Mouse (Mus musculus): ENCODE measurements around the gene Pes1. TPM values are rescaled to one million over a fixed set of nuclear protein-coding genes. Genes with fewer than 3 reads are reported as not detected.
"Not testable (repeated sequence)": the region's sequence is repeated elsewhere in the genome, so short reads cannot be mapped to it uniquely, and the experiment has no call there.

Pes1 gene
- polyA plus RNA-seq, 2 experiments from 2014 or later = 45.6 to 74.8 TPM

DNA sequence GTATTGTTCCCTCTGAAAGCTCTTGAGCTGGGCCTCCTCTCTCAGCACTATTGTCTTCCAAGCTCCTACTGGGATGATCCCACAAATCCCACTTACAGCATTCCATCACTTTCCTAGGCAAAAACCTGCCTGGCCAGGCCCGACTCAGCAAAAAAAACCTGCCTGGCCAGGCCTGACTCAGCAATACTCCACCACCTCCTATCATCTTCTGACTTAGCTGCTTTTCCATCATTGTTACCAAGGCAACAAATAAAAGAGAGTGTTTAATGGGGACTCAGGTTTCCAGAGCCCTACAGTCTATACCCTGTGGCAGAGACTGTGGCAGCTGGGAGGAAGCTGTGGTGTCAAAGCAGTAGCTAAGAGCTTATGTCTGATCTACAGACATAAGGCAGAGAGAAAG lies 48.8 kb downstream of the Pes1 start:
- ATAC-seq = no peak

DNA sequence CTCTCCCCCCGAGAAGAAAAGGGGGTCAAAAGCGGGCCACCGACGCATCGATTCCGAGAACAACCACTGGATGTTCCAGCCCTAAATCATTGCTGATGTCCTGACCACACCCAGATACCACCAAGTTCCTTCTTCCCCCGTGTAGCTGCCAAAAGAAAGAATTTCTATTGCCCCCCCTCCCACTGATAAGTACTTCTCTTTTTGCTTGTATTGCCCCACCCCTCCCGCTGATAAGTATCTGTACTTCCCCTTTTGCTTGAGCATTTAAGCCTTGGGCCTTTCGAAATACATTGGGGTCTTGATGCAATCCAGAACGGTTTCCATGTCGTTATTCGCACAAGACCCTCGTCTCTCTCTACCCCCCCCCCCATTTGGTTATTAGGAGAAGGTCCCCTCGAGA lies 52.0 kb downstream of the Pes1 start:
- not testable (repeated sequence) for ATAC-seq

DNA sequence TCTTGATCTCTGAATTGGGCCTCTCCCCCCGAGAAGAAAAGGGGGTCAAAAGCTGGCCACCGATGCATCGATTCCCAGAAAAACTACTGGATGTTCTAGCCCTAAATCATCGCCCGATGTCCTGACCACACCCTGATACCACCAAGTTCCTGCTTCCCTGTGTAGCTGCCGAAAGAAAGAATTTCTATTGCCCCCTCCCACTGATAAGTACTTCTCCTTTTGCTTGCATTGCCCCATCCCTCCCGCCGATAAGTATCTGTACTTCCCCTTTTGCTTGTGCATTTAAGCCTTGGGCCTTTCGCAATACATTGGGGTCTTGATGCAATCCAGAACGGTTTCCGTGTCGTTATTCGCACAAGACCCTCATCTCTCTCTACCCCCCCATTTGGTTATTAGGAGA lies 58.3 kb downstream of the Pes1 start:
- not testable (repeated sequence) for ATAC-seq

DNA sequence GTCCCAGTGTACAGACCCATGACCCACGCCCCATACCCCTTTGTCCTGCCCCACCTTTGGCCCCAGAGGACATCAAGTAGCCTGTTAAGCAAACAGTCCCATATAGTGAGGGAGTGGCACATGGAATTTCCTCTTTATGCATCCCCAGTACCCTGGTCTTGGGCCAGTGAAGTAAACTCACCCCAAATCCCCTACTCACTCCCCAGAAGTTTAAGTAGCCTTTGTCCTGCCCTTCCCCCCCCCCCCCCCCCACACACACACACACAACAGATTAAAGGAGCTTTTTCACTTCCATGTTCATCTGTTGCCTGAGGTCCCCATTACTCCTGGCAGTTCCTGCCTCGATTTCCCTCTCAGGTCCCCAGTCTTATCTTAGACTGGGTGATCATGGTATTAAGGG lies 59.5 kb downstream of the Pes1 start:
- no peak for ATAC-seq

GRCm38 (mm10) chr11:4027066-4027465 lies 63.3 kb downstream of the Pes1 start:
- no peak for ATAC-seq

DNA sequence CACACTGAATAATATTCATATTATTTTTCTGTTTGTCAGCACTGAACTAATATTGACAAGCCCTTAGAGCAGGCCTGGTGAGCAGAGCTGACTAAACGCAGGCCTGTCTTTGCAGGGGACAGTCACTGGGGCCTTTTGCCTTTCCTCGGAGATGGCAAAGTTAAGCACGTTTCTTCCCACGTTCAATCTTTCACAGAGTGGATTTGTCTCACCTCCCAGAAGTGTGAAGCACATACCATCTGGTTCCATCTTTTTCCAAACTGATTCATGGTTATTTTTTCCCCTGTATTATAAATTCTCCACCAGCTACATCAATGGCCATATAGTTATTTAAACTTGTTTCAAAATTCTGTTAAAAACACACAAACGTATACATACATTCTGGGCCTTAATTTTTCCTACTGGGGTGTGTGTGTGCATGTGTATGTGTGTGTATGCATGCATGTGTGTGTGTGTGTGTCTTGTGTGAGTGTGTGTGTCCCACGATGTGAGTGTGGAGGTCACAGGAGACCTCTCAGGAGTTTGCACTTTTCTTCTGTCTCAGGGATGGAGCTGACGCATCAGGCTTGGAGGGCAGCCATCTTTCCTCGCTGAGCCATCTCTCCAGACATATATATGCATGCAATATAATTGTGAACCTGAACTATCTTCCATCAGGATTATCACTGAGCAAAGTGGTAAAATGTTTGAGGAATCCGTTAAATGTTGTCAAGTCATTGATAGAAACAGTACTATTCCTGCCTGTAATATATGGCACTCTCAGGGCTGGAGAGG lies 64.0 kb downstream of the Pes1 start:
- ATAC-seq = no peak

DNA sequence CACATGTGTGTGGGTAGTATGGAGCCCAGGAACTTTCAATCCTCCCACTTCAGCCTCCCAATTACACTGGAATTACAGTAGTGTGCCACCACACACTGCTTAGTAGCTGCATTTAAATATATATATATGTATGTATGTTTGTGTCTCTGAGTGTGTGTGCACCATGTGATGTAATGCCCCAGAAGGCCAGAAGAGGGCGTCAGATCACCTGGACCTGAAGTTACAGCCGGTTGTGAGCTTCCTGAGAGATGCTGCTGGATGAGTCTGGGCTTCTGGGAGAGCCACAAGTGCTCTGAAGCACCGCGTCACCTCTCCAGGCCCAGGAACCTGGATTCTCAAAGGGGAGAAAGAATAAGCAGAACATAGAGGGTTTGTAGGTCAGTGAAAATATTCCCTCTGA lies 65.6 kb downstream of the Pes1 start:
- no peak for ATAC-seq

Other genes starting within 250 kb of the Pes1 start
- gene Osbp2, start 100.1 kb upstream of the Pes1 start, polyA plus RNA-seq (2017; shearing (Covaris generic)) = not detected
- gene 4921536K21Rik, start 68.9 kb upstream of the Pes1 start, polyA plus RNA-seq (2017; shearing (Covaris generic)) = not detected
- gene Dusp18, start 68.7 kb upstream of the Pes1 start, polyA plus RNA-seq (2017; shearing (Covaris generic)) = under 1 TPM; 0.10 to 0.20 TPM
- 1 to 10 TPM; 1.1 to 1.2 TPM for gene Slc35e4, start 49.3 kb upstream of the Pes1 start, polyA plus RNA-seq (2017; shearing (Covaris generic))
- 10 to 100 TPM; 20.4 to 23.1 TPM for gene Tcn2, start 31.8 kb upstream of the Pes1 start, polyA plus RNA-seq (2017; shearing (Covaris generic))
- not detected for gene 4930556J24Rik, start 12.8 kb downstream of the Pes1 start, polyA plus RNA-seq (2017; shearing (Covaris generic))
- not detected for gene Gal3st1, start 19.7 kb downstream of the Pes1 start, polyA plus RNA-seq (2017; shearing (Covaris generic))
- gene Sec14l4, start 67.5 kb downstream of the Pes1 start, polyA plus RNA-seq (2017; shearing (Covaris generic)) = not detected
- not detected for gene Sec14l3, start 100.9 kb downstream of the Pes1 start, polyA plus RNA-seq (2017; shearing (Covaris generic))
- 1 to 10 TPM; 1.4 to 2.8 TPM for gene Mtfp1, start 131.5 kb downstream of the Pes1 start, polyA plus RNA-seq (2017; shearing (Covaris generic))
- 1 to 10 TPM in 1 of 2 experiments, under 1 TPM in 1; 0.48 to 1.2 TPM for gene Sec14l2, start 159.4 kb downstream of the Pes1 start, polyA plus RNA-seq (2017; shearing (Covaris generic))
- gene Rnf215, start 171.2 kb downstream of the Pes1 start, polyA plus RNA-seq (2017; shearing (Covaris generic)) = 10 to 100 TPM in 1 of 2 experiments, 1 to 10 TPM in 1; 8.8 to 11.5 TPM
- gene Ccdc157, start 196.3 kb downstream of the Pes1 start, polyA plus RNA-seq (2017; shearing (Covaris generic)) = 1 to 10 TPM; 1.4 to 2.7 TPM
- gene Sf3a1, start 196.4 kb downstream of the Pes1 start, polyA plus RNA-seq (2017; shearing (Covaris generic)) = 10 to 100 TPM; 49.6 to 53.0 TPM
- 10 to 100 TPM; 23.8 to 25.6 TPM for gene Tbc1d10a, start 222.8 kb downstream of the Pes1 start, polyA plus RNA-seq (2017; shearing (Covaris generic))